Mouse (Mus musculus) neural tube, embryonic 11.5 days (tissue): ENCODE measurements around the gene Srd5a1. TPM values are rescaled to one million over a fixed set of nuclear protein-coding genes. Genes with fewer than 3 reads are reported as not detected.

Source experiments
- ATAC-seq: fragments of 200-750 bp; cut with Nextera tagmentation; 2 replicates; pipeline ENCODE4 v1.8.0; 2017; ENCODE audit warnings: moderate number of reproducible peaks, mild to moderate bottlenecking, moderate TSS enrichment, moderate library complexity; ENCODE audit not compliant: insufficient read depth, low FRiP score, low TSS enrichment
- DNase-seq: peaks from one replicate; pipeline ENCODE4 v3.0.0-alpha.2; 2015; ENCODE audit warnings: low spot score
- H3K27ac ChIP-seq: fragments of 300-500 bp; sonication (generic); 2 replicates; pipeline ENCODE4 v1.5.1; 2014; ENCODE audit warnings: low read depth, mild to moderate bottlenecking, low read length
- H3K27me3 ChIP-seq: fragments of 300-500 bp; sonication (generic); 2 replicates; pipeline ENCODE4 v1.6.1; 2014; ENCODE audit warnings: mild to moderate bottlenecking, low read length, mixed read lengths; ENCODE audit not compliant: control insufficient read depth, insufficient read depth
- H3K36me3 ChIP-seq: fragments of 300-500 bp; sonication (generic); 2 replicates; pipeline ENCODE4 v1.6.1; 2014; ENCODE audit warnings: mild to moderate bottlenecking, low read length, moderate library complexity, mixed read lengths; ENCODE audit not compliant: control insufficient read depth, insufficient read depth
- H3K4me1 ChIP-seq: fragments of 300-500 bp; sonication (generic); 2 replicates; pipeline ENCODE4 v1.6.1; 2014; ENCODE audit warnings: low read length, mixed read lengths; ENCODE audit not compliant: control insufficient read depth, insufficient read depth
- H3K4me2 ChIP-seq: fragments of 300-500 bp; sonication (generic); 2 replicates; pipeline ENCODE4 v1.6.1; 2014; ENCODE audit warnings: low read depth, mild to moderate bottlenecking, moderate library complexity
- H3K4me3 ChIP-seq: fragments of 300-500 bp; sonication (generic); 2 replicates; pipeline ENCODE4 v1.5.1; 2014; ENCODE audit warnings: low read depth, low read length
- H3K9ac ChIP-seq: fragments of 300-500 bp; sonication (generic); 2 replicates; pipeline ENCODE4 v1.6.1; 2014; ENCODE audit warnings: mild to moderate bottlenecking, low read length
- H3K9me3 ChIP-seq: fragments of 300-500 bp; sonication (generic); 2 replicates; pipeline ENCODE4 v1.6.1; 2016; ENCODE audit warnings: low read length; ENCODE audit not compliant: control insufficient read depth
- WGBS: fragments of 180-500 bp; shearing (Covaris S2); extraction: QIAGEN DNeasy Blood & Tissue Kit; methylation state at CpG from one replicate; pipeline ENCODE4 v1.1.7; 2014; 5-methylcytosine and 5-hydroxymethylcytosine counted together
- polyA plus RNA-seq: library from polyadenylated mRNA; unstranded; fragments of >200 nt; fragmentation: Nextera tagmentation; extraction: Ambion mirVana; gene quantifications from 2 replicates; pipeline ENCODE4 v1.2.1, GENCODE M21; 2014

The Srd5a1 gene
- polyA plus RNA-seq, 1 experiment from 2014 or later: 26.0 TPM

DNA sequence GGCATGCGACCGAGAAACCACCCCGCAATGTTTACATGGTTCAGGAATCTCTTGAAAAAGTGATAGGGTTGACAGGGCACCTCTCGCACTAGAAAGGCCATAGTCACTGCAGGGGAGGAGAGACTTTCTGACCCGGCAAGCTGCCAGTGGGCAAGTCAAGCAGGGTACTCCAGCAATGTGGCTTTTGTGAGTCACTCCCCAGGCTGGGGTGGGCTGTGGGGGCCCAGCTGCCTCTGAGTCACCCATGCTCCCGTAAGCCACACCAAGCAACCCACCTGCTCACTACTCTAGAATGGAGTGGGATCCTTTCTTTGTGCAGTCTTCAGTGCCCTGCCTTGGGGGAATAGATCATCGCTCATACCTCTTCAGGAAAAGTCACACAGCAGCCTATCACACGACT lies 17.8 kb downstream of the Srd5a1 start:
- Histone ChIP-seq H3K27ac (no peak overlapping the region), H3K9me3 (no peaks in the 10 kb centered on the region), H3K36me3 (no peaks in the 10 kb centered on the region), H3K9ac (no peak overlapping the region), H3K4me3 (no peak overlapping the region), H3K4me1 (no peaks in the 10 kb centered on the region), H3K4me2 (no peak overlapping the region), H3K27me3 (no peaks in the 10 kb centered on the region)
- 77% methylated on average over 8 of the region's 8 CpGs for WGBS
- no peak for ATAC-seq
- no peak for DNase-seq

DNA sequence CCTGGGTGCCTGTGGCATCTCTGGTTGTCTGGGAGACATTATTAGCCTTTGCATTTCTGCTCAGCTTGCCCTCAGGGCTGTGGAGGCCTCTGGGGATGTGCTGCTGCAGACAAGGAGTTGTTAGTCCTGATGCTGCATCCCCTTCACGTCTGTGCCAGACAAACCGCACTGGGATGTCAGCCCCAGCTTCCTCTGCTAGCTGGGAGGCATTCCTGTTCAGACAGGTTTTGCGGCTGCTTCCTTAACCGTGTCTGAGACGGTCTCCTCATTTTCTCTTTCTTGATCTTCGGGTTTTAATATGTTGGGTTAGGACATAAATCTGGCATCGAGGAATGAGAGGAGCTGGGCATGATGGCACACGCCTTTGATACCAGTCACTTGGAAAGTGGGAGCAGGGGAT lies 19.0 kb downstream of the Srd5a1 start:
- ATAC-seq: no peak
- no peaks in the 10 kb centered on the region for H3K36me3 ChIP-seq

DNA sequence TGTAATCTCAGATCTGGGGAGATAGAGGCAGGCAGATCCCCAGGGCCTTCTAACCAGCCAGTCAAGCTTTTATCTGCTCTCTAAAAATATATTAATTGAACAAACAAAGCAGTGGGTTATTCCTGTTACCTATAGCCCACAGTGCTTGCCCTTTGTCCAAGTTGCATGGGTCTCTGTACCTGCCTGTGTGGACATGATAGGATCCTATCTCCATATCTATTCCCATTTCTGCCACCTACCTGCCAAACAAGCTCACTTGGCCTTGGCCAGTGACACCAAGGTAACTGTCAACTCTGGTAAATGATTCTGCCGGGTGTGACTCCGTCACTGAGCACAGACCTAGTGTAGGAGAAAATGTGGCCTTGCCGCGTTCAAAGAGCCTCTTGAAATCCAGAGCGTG lies 19.9 kb downstream of the Srd5a1 start:
- no peak overlapping the region for H3K4me3 ChIP-seq
- H3K9ac ChIP-seq: no peak overlapping the region
- H3K36me3 ChIP-seq: no peaks in the 10 kb centered on the region
- ATAC-seq (no peak), DNase-seq (no peak)
- no peaks in the 10 kb centered on the region for H3K9me3 ChIP-seq
- H3K4me2 ChIP-seq: no peak overlapping the region
- no peaks in the 10 kb centered on the region for H3K27me3 ChIP-seq
- no peak overlapping the region for H3K27ac ChIP-seq
- no peaks in the 10 kb centered on the region for H3K4me1 ChIP-seq
- 93% methylated on average over 5 of the region's 5 CpGs for WGBS

More for the DNA sequence above, 19.0 kb downstream of the Srd5a1 start:
- H3K9ac ChIP-seq: no peak overlapping the region
- no peak overlapping the region for H3K27ac ChIP-seq
- no peak overlapping the region for H3K4me2 ChIP-seq
- no peak for DNase-seq
- H3K9me3 ChIP-seq: no peaks in the 10 kb centered on the region
- no peaks in the 10 kb centered on the region for H3K27me3 ChIP-seq
- H3K4me1 ChIP-seq: no peaks in the 10 kb centered on the region
- no peak overlapping the region for H3K4me3 ChIP-seq
- WGBS: 86% methylated on average over 8 of the region's 8 CpGs

DNA sequence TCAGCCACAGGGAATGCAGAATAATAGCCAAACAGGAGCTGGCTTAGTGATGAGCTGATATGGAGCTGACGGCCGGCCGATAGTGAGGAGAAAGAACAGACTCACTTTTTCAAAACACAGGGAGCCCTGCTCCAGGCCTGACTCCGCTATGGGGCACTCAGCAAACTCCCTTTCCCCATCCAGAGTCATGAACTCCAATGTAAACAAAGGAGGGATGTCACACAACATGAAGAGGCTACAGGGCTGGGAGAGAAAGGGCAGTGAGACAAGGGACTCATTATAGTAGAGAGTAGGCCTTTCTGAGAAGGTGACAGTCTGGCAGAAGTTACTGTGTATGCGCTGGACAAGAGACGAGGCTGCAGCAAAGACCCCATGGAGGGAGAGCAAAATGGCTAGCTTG lies 23.0 kb downstream of the Srd5a1 start:
- Histone ChIP-seq H3K9me3 (no peaks in the 10 kb centered on the region), H3K27me3 (no peaks in the 10 kb centered on the region), H3K27ac (no peak overlapping the region), H3K4me1 (no peaks in the 10 kb centered on the region), H3K4me3 (no peak overlapping the region), H3K9ac (no peak overlapping the region), H3K36me3 (no peaks in the 10 kb centered on the region), H3K4me2 (no peak overlapping the region)
- 79% methylated on average over 6 of the region's 6 CpGs for WGBS
- DNase-seq: no peak
- no peak for ATAC-seq

DNA sequence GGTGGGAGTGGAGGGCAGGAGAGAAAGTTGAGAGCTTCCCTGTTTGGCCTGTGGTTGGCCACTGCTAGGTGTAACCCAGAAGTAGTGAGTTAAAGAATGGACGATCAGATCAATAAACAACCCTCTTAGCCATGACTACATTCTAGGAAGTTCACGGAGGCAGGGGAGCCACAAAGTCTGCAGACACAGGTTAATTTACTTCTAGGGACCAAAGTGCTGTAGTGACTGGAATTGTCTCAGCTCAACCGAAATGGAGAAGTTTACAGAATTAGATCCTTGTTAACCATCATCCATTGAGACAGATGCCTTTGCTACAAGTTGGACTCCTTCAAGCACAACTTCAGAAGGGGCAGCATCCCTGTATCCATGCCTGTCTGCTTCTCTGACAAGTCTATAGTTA lies 23.4 kb downstream of the Srd5a1 start:
- no peak overlapping the region for H3K4me2 ChIP-seq

DNA sequence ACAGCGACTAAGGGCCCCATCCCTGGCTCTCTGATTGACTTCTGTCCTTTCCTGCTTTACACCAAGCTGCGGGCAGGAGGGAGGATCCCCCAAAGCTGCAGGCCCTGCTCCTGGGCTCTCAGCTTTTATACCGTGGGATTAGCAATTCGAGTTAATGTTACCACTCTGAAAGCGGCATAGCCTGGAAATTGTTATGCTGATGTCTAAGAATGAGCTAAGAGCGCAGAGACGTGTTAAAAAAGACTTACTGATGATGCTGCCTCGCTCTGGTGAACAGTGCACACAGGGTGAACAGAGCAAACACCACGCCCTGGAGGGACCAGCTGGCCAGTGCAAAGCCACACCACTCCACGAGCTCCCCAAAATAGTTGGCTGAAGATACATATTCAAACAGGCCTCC lies 24.9 kb downstream of the Srd5a1 start:
- Histone ChIP-seq H3K9me3 (no peaks in the 10 kb centered on the region), H3K4me1 (no peaks in the 10 kb centered on the region), H3K36me3 (no peaks in the 10 kb centered on the region), H3K4me2 (no peak overlapping the region), H3K4me3 (no peak overlapping the region), H3K27ac (no peak overlapping the region), H3K9ac (no peak overlapping the region), H3K27me3 (no peaks in the 10 kb centered on the region)
- 65% methylated on average over 10 of the region's 10 CpGs for WGBS
- ATAC-seq: no peak
- DNase-seq: no peak

More for the DNA sequence above, 23.4 kb downstream of the Srd5a1 start:
- Histone ChIP-seq H3K27me3 (no peaks in the 10 kb centered on the region), H3K4me1 (no peaks in the 10 kb centered on the region), H3K27ac (no peak overlapping the region), H3K9me3 (no peaks in the 10 kb centered on the region), H3K36me3 (no peaks in the 10 kb centered on the region), H3K4me3 (no peak overlapping the region), H3K9ac (no peak overlapping the region)
- 86% methylated on average over 3 of the region's 3 CpGs for WGBS
- ATAC-seq (no peak), DNase-seq (no peak)

- no peaks in the 10 kb centered on the region for H3K9me3 ChIP-seq
- no peaks in the 10 kb centered on the region for H3K36me3 ChIP-seq
- H3K4me1 ChIP-seq: no peaks in the 10 kb centered on the region
- DNase-seq (no peak), ATAC-seq (no peak)
- H3K4me2 ChIP-seq: no peak overlapping the region
- WGBS: 54% methylated on average over 6 of the region's 6 CpGs
- no peak overlapping the region for H3K27ac ChIP-seq
- no peak overlapping the region for H3K9ac ChIP-seq
- no peaks in the 10 kb centered on the region for H3K27me3 ChIP-seq
- H3K4me3 ChIP-seq: no peak overlapping the region
Measured at GRCm38 (mm10) chr13:69585828-69586227, 25.4 kb downstream of the Srd5a1 start.

GRCm38 (mm10) chr13:69583591-69583990 lies 27.7 kb downstream of the Srd5a1 start:
- Histone ChIP-seq H3K4me2 (no peak overlapping the region), H3K27me3 (no peaks in the 10 kb centered on the region), H3K27ac (no peak overlapping the region), H3K9me3 (no peaks in the 10 kb centered on the region), H3K36me3 (no peaks in the 10 kb centered on the region), H3K9ac (no peak overlapping the region), H3K4me3 (no peak overlapping the region), H3K4me1 (no peaks in the 10 kb centered on the region)
- ATAC-seq (no peak), DNase-seq (no peak)
- WGBS: 89% methylated on average over 6 of the region's 6 CpGs

- 88% methylated on average over 6 of the region's 6 CpGs for WGBS
- Histone ChIP-seq H3K4me1 (no peaks in the 10 kb centered on the region), H3K9me3 (no peaks in the 10 kb centered on the region), H3K9ac (no peak overlapping the region), H3K4me3 (no peak overlapping the region), H3K27ac (no peak overlapping the region), H3K36me3 (no peaks in the 10 kb centered on the region), H3K27me3 (no peaks in the 10 kb centered on the region), H3K4me2 (no peak overlapping the region)
- ATAC-seq (no peak), DNase-seq (no peak)
Measured at GRCm38 (mm10) chr13:69582411-69582810, 28.8 kb downstream of the Srd5a1 start.
